Mouse (Mus musculus): Measurements from ENCODE around the gene Acox2.

The Acox2 gene

GRCm38 (mm10) chr14:8257521-8258334 is 1.4 kb downstream of the Acox2 start:
- no peaks in the 10 kb centered on the region for H3K27me3 ChIP-seq (ENCODE audit: control insufficient read depth, insufficient read depth, low read length, poor library complexity, severe bottlenecking)
- no peak for DNase-seq (ENCODE audit: low read depth, low spot score)
- H3K36me3 ChIP-seq (ENCODE audit: control insufficient read depth, insufficient read depth, low read length, poor library complexity, severe bottlenecking) = no peaks in the 10 kb centered on the region

- H3K36me3 ChIP-seq (ENCODE audit: control insufficient read depth, insufficient read depth, low read length, poor library complexity, severe bottlenecking) = no peaks in the 10 kb centered on the region
- H3K27me3 ChIP-seq (ENCODE audit: control insufficient read depth, insufficient read depth, low read length, poor library complexity, severe bottlenecking) = no peaks in the 10 kb centered on the region
- DNase-seq (ENCODE audit: low read depth, low spot score) = no peak
These were observed 2.3 kb downstream of the Acox2 start for GRCm38 (mm10) chr14:8256881-8257280.

- H3K36me3 ChIP-seq (ENCODE audit: control insufficient read depth, insufficient read depth, low read length, poor library complexity, severe bottlenecking) = no peaks in the 10 kb centered on the region
These were observed 3.1 kb downstream of the Acox2 start for GRCm38 (mm10) chr14:8256072-8256471.

GRCm38 (mm10) chr14:8255076-8255729 is 4.0 kb downstream of the Acox2 start:
- H3K36me3 ChIP-seq (ENCODE audit: control insufficient read depth, insufficient read depth, low read length, poor library complexity, severe bottlenecking) = no peaks in the 10 kb centered on the region
- H3K27me3 ChIP-seq (ENCODE audit: control insufficient read depth, insufficient read depth, low read length, poor library complexity, severe bottlenecking) = no peaks in the 10 kb centered on the region
- peak; percentile 67 for DNase-seq (ENCODE audit: low read depth, low spot score)

More at GRCm38 (mm10) chr14:8256072-8256471, 3.1 kb downstream of the Acox2 start:
- no peak for DNase-seq (ENCODE audit: low read depth, low spot score)
- H3K27me3 ChIP-seq (ENCODE audit: control insufficient read depth, insufficient read depth, low read length, poor library complexity, severe bottlenecking) = no peaks in the 10 kb centered on the region

- DNase-seq (ENCODE audit: low read depth, low spot score) = no peak
- no peaks in the 10 kb centered on the region for H3K27me3 ChIP-seq (ENCODE audit: control insufficient read depth, insufficient read depth, low read length, poor library complexity, severe bottlenecking)
- H3K36me3 ChIP-seq (ENCODE audit: control insufficient read depth, insufficient read depth, low read length, poor library complexity, severe bottlenecking) = no peaks in the 10 kb centered on the region
These were observed 7.7 kb downstream of the Acox2 start for GRCm38 (mm10) chr14:8251330-8251885.

GRCm38 (mm10) chr14:8250141-8250871 is 8.8 kb downstream of the Acox2 start:
- no peaks in the 10 kb centered on the region for H3K27me3 ChIP-seq (ENCODE audit: control insufficient read depth, insufficient read depth, low read length, poor library complexity, severe bottlenecking)
- no peaks in the 10 kb centered on the region for H3K36me3 ChIP-seq (ENCODE audit: control insufficient read depth, insufficient read depth, low read length, poor library complexity, severe bottlenecking)
- DNase-seq (ENCODE audit: low read depth, low spot score) = no peak

GRCm38 (mm10) chr14:8249206-8249605 is 9.9 kb downstream of the Acox2 start:
- H3K27me3 ChIP-seq (ENCODE audit: control insufficient read depth, insufficient read depth, low read length, poor library complexity, severe bottlenecking) = no peaks in the 10 kb centered on the region
- no peak for DNase-seq (ENCODE audit: low read depth, low spot score)
- no peaks in the 10 kb centered on the region for H3K36me3 ChIP-seq (ENCODE audit: control insufficient read depth, insufficient read depth, low read length, poor library complexity, severe bottlenecking)

GRCm38 (mm10) chr14:8246878-8247277 is 12.3 kb downstream of the Acox2 start:
- Histone ChIP-seq H3K36me3 (ENCODE audit: control insufficient read depth, insufficient read depth, low read length, poor library complexity, severe bottlenecking) (no peaks in the 10 kb centered on the region), H3K27me3 (ENCODE audit: control insufficient read depth, insufficient read depth, low read length, poor library complexity, severe bottlenecking) (no peaks in the 10 kb centered on the region)
- no peak for DNase-seq (ENCODE audit: low read depth, low spot score)

GRCm38 (mm10) chr14:8244211-8244611 is 14.9 kb downstream of the Acox2 start:
- DNase-seq (ENCODE audit: low read depth, low spot score) = no peak
- Histone ChIP-seq H3K36me3 (ENCODE audit: control insufficient read depth, insufficient read depth, low read length, poor library complexity, severe bottlenecking) (no peaks in the 10 kb centered on the region), H3K27me3 (ENCODE audit: control insufficient read depth, insufficient read depth, low read length, poor library complexity, severe bottlenecking) (no peaks in the 10 kb centered on the region)

GRCm38 (mm10) chr14:8243136-8243888 is 15.8 kb downstream of the Acox2 start:
- DNase-seq (ENCODE audit: low read depth, low spot score) = no peak
- no peaks in the 10 kb centered on the region for H3K36me3 ChIP-seq (ENCODE audit: control insufficient read depth, insufficient read depth, low read length, poor library complexity, severe bottlenecking)
- H3K27me3 ChIP-seq (ENCODE audit: control insufficient read depth, insufficient read depth, low read length, poor library complexity, severe bottlenecking) = no peaks in the 10 kb centered on the region

GRCm38 (mm10) chr14:8242388-8242920 is 16.7 kb downstream of the Acox2 start:
- H3K36me3 ChIP-seq (ENCODE audit: control insufficient read depth, insufficient read depth, low read length, poor library complexity, severe bottlenecking) = no peaks in the 10 kb centered on the region
- H3K27me3 ChIP-seq (ENCODE audit: control insufficient read depth, insufficient read depth, low read length, poor library complexity, severe bottlenecking) = no peaks in the 10 kb centered on the region
- DNase-seq (ENCODE audit: low read depth, low spot score) = no peak

- DNase-seq (ENCODE audit: low read depth, low spot score) = no peak
- Histone ChIP-seq H3K36me3 (ENCODE audit: control insufficient read depth, insufficient read depth, low read length, poor library complexity, severe bottlenecking) (no peaks in the 10 kb centered on the region), H3K27me3 (ENCODE audit: control insufficient read depth, insufficient read depth, low read length, poor library complexity, severe bottlenecking) (no peaks in the 10 kb centered on the region)
These were observed 17.3 kb downstream of the Acox2 start for GRCm38 (mm10) chr14:8241816-8242215.

GRCm38 (mm10) chr14:8233252-8233651 is 25.9 kb downstream of the Acox2 start:
- H3K36me3 ChIP-seq (ENCODE audit: control insufficient read depth, insufficient read depth, low read length, poor library complexity, severe bottlenecking) = no peaks in the 10 kb centered on the region
- DNase-seq (ENCODE audit: low read depth, low spot score) = no peak
- no peaks in the 10 kb centered on the region for H3K27me3 ChIP-seq (ENCODE audit: control insufficient read depth, insufficient read depth, low read length, poor library complexity, severe bottlenecking)

Measured in splenic B cell, adult 2 months (primary cell).